Mouse (Mus musculus) liver, postnatal 0 days (tissue): ENCODE results near the gene Padi4.

Source experiments
- CTCF ChIP-seq: sonication (generic); IDR thresholded peaks from 2 replicates; pipeline ENCODE4 v1.5.1; 2016; ENCODE audit warnings: antibody characterized with exemption, low read depth
- EP300 ChIP-seq: IDR thresholded peaks from 2 replicates; pipeline ENCODE4 v1.6.1; 2016; ENCODE audit warnings: antibody characterized with exemption, low read depth, mild to moderate bottlenecking

DNA sequence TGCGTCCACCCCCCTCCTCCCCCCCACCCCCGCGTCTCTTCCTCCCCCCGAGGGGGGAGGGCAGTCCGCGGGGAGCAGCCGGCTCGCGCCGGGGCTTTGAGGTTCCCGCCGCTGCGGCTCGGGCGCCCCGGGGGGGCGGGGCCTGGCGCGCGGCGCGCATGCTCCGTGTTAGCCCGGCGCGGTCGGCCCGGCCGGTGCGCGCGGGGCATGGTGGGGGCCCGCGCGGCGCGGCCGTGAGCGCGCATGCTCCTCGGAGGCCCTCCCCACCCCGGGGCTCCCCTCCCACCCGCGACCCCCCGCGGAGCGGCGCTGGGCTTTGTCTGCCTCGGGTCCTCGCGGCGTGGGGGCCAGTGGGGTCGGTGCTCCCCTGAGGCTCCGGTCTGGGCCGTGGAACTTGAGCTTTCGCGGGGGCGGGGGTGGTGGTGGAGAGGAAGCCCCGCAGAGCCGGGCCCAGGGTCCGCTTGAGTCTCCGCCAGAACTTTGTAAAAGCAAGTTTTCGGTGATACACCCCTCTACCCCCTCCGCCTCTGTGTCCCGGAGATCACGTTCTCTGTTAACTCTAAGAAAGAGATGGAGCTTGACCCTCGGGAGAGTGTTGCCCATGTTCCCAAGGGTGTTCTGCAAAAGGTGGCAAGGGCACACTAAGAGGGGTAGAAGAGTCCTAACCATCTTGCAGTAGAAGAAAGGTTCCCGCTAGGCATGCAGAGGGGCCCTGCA, 71.3 kb downstream of the Padi4 start:
- no peak for TF ChIP-seq EP300
- no peak for TF ChIP-seq CTCF
